Mouse (Mus musculus) CH12F3 (cell line): ENCODE measurements around the gene Akt1.

Experiments
- in situ Hi-C: fragments of 300-500 bp; cut with MboI; formaldehyde crosslinking; loops from 2 replicates; pipeline ENCODE4 v1.14.3; 2020; ENCODE audit warnings: low sequenced_read_pairs

Gene Akt1

GRCm38 (mm10) chr12:112674132-112675011 is at the start of gene Akt1:
Gene Akt1, minus strand, starts transcription at chr12:112674884.
- in situ Hi-C loops: no loop called here

- in situ Hi-C loops: no loop called here
These were observed 49.6 kb upstream of the Akt1 start for GRCm38 (mm10) chr12:112724077-112724805.

GRCm38 (mm10) chr12:112723445-112723844 is 48.8 kb upstream of the Akt1 start:
- in situ Hi-C loops: no loop called here

GRCm38 (mm10) chr12:112723028-112723330 is 48.3 kb upstream of the Akt1 start:
- in situ Hi-C loops: no loop called here

- in situ Hi-C loops: no loop called here
These were observed 47.8 kb upstream of the Akt1 start for GRCm38 (mm10) chr12:112722240-112723027.

- in situ Hi-C loops: no loop called here
These were observed 46.9 kb upstream of the Akt1 start for GRCm38 (mm10) chr12:112721424-112722239.

- in situ Hi-C loops: no loop called here
These were observed 46.3 kb upstream of the Akt1 start for GRCm38 (mm10) chr12:112720890-112721423.

- in situ Hi-C loops: no loop called here
These were observed 45.5 kb upstream of the Akt1 start, which contains the start of gene Cep170b for GRCm38 (mm10) chr12:112720216-112720615. Gene Cep170b, plus strand, starts transcription at chr12:112720455.

- in situ Hi-C loops: no loop called here
These were observed 44.3 kb upstream of the Akt1 start for GRCm38 (mm10) chr12:112718995-112719394.

- in situ Hi-C loops: no loop called here
These were observed 42.5 kb upstream of the Akt1 start for GRCm38 (mm10) chr12:112717140-112717539.

- in situ Hi-C loops: no loop called here
These were observed 39.3 kb upstream of the Akt1 start for GRCm38 (mm10) chr12:112713984-112714383.

GRCm38 (mm10) chr12:112707573-112707869 is 32.8 kb upstream of the Akt1 start:
- in situ Hi-C loops: loop anchor here (5.0 kb wide), 1 partner anchor 45 kb away; no protein-coding TSS in a partner anchor

GRCm38 (mm10) chr12:112706704-112707572 is 32.3 kb upstream of the Akt1 start:
- in situ Hi-C loops: loop anchor here (5.0 kb wide), 1 partner anchor 45 kb away; no protein-coding TSS in a partner anchor

- in situ Hi-C loops: no loop called here
These were observed 28.0 kb upstream of the Akt1 start for GRCm38 (mm10) chr12:112702374-112703320.

GRCm38 (mm10) chr12:112700522-112700921 is 25.8 kb upstream of the Akt1 start:
- in situ Hi-C loops: no loop called here

- in situ Hi-C loops: no loop called here
These were observed 22.2 kb upstream of the Akt1 start for GRCm38 (mm10) chr12:112696806-112697425.

GRCm38 (mm10) chr12:112694127-112694475 is 19.4 kb upstream of the Akt1 start:
- in situ Hi-C loops: no loop called here
